Mouse (Mus musculus) MEL (cell line): ENCODE data around the gene Specc1l. TPM values are rescaled to one million over a fixed set of nuclear protein-coding genes. Genes with fewer than 3 reads are reported as not detected.

Experiments
- DNase-seq: peaks from one replicate; pipeline ENCODE4 v3.0.0; 2011; ENCODE audit warnings: low read depth, low spot score
- H3K27ac ChIP-seq: 2 replicates; pipeline ENCODE4 v1.5.1; 2012; ENCODE audit warnings: low read depth, mild to moderate bottlenecking, control low read depth, low read length, moderate library complexity; ENCODE audit not compliant: control insufficient read depth
- H3K27me3 ChIP-seq, 2 experiments: fragments of 150-350 bp in 1 of 2; sonication (generic) in 1 of 2; 2 replicates each; pipeline ENCODE4 v1.6.1; 2012; ENCODE audit warnings: low read length in 2 of 2, mild to moderate bottlenecking in 2 of 2, improper control_type of control experiment in 1 of 2, moderate library complexity in 1 of 2; ENCODE audit not compliant: insufficient read depth in 2 of 2, control insufficient read depth in 1 of 2
- H3K36me3 ChIP-seq, 2 experiments: 2 replicates each; pipeline ENCODE4 v1.6.1; 2012 to 2014; ENCODE audit warnings: low read length in 2 of 2, improper control_type of control experiment in 1 of 2, inconsistent platforms in 1 of 2, mild to moderate bottlenecking in 1 of 2; ENCODE audit not compliant: insufficient read depth in 2 of 2, control insufficient read depth in 1 of 2
- H3K4me1 ChIP-seq, 2 experiments: fragments of 150-350 bp in 1 of 2; sonication (generic) in 1 of 2; 2 replicates each; pipeline ENCODE4 v1.6.1; 2012; ENCODE audit warnings: low read length in 2 of 2, improper control_type of control experiment in 1 of 2, mild to moderate bottlenecking in 1 of 2; ENCODE audit not compliant: insufficient read depth in 2 of 2, control insufficient read depth in 1 of 2
- H3K4me3 ChIP-seq, 2 experiments: fragments of 150-350 bp in 1 of 2; sonication (generic) in 1 of 2; 2 replicates each; pipeline ENCODE4 v1.5.1; 2012; ENCODE audit warnings: low read depth in 2 of 2, low read length in 2 of 2, mild to moderate bottlenecking in 2 of 2, moderate library complexity in 2 of 2, control low read depth in 1 of 2, improper control_type of control experiment in 1 of 2; ENCODE audit not compliant: control insufficient read depth in 1 of 2, insufficient read depth in 1 of 2
- H3K79me2 ChIP-seq: 2 replicates; pipeline ENCODE4 v1.6.1; 2012; ENCODE audit warnings: mild to moderate bottlenecking, low read length, moderate library complexity; ENCODE audit not compliant: control insufficient read depth, poor library complexity, insufficient read depth
- H3K9ac ChIP-seq: 2 replicates; pipeline ENCODE4 v1.6.1; 2012; ENCODE audit warnings: low read depth, mild to moderate bottlenecking, control low read depth, low read length, moderate library complexity; ENCODE audit not compliant: control insufficient read depth, poor library complexity, severe bottlenecking
- H3K9me3 ChIP-seq: fragments of 150-350 bp; sonication (generic); replicated peaks from 2 replicates; pipeline ENCODE4 v1.6.1; 2012; ENCODE audit warnings: mild to moderate bottlenecking, low read length, improper control_type of control experiment, moderate library complexity; ENCODE audit not compliant: insufficient read depth
- BHLHE40 ChIP-seq: IDR thresholded peaks from 2 replicates; pipeline ENCODE4 v1.6.1; 2012; ENCODE audit warnings: low read depth, mild to moderate bottlenecking, inconsistent platforms, low read length, improper control_type of control experiment, borderline replicate concordance
- CHD2 ChIP-seq: IDR thresholded peaks from 2 replicates; pipeline ENCODE4 v1.6.1; 2011; ENCODE audit warnings: low read length, improper control_type of control experiment
- E2F4 ChIP-seq: IDR thresholded peaks from 2 replicates; pipeline ENCODE4 v1.6.1; 2011; ENCODE audit warnings: low read depth, low read length, improper control_type of control experiment, borderline replicate concordance
- ELF1 ChIP-seq: IDR thresholded peaks from 2 replicates; pipeline ENCODE4 v1.6.1; 2014; ENCODE audit warnings: low read depth, mild to moderate bottlenecking, inconsistent platforms, low read length, improper control_type of control experiment, moderate library complexity
- ETS1 ChIP-seq: IDR thresholded peaks from 2 replicates; pipeline ENCODE4 v1.6.1; 2012; ENCODE audit warnings: low read depth, mild to moderate bottlenecking, inconsistent platforms, low read length, improper control_type of control experiment, moderate library complexity
- GATA1 ChIP-seq: IDR thresholded peaks from 2 replicates; pipeline ENCODE4 v1.6.1; 2011; ENCODE audit warnings: low read depth, low read length, improper control_type of control experiment
- HCFC1 ChIP-seq: IDR thresholded peaks from 2 replicates; pipeline ENCODE4 v1.6.1; 2012; ENCODE audit warnings: low read depth, mild to moderate bottlenecking, inconsistent platforms, low read length, improper control_type of control experiment, moderate library complexity
- KAT2A ChIP-seq: conservative IDR thresholded peaks from 2 replicates; pipeline ENCODE4 v1.6.1; 2012; ENCODE audit warnings: low read depth, low read length, improper control_type of control experiment, inconsistent platforms
- MXI1 ChIP-seq: IDR thresholded peaks from 2 replicates; pipeline ENCODE4 v1.6.1; 2011; ENCODE audit warnings: mild to moderate bottlenecking, low read depth, low read length, improper control_type of control experiment
- MYB ChIP-seq: IDR thresholded peaks from 2 replicates; pipeline ENCODE4 v1.6.1; 2011; ENCODE audit warnings: mild to moderate bottlenecking, low read depth, low read length, improper control_type of control experiment
- MYC ChIP-seq: IDR thresholded peaks from 2 replicates; pipeline ENCODE4 v1.6.1; 2011; ENCODE audit warnings: low read depth, mild to moderate bottlenecking, low read length, improper control_type of control experiment, moderate library complexity
- NRF1 ChIP-seq: IDR thresholded peaks from 2 replicates; pipeline ENCODE4 v1.6.1; 2014; ENCODE audit warnings: low read depth, mild to moderate bottlenecking, inconsistent platforms, low read length, improper control_type of control experiment, moderate library complexity; ENCODE audit not compliant: poor library complexity, insufficient read depth, severe bottlenecking
- POLR2A ChIP-seq, 2 experiments: IDR thresholded peaks; 2 replicates each; pipeline ENCODE4 v1.6.1; 2011 to 2012; ENCODE audit warnings: low read length in 2 of 2, mild to moderate bottlenecking in 2 of 2, control low read depth in 1 of 2, improper control_type of control experiment in 1 of 2, low read depth in 1 of 2, moderate library complexity in 1 of 2; ENCODE audit not compliant: control insufficient read depth in 1 of 2, insufficient read depth in 1 of 2, poor library complexity in 1 of 2
- POLR2AphosphoS5 ChIP-seq: IDR thresholded peaks from 2 replicates; pipeline ENCODE4 v1.6.1; 2012; ENCODE audit warnings: low read depth, borderline replicate concordance, mild to moderate bottlenecking, inconsistent platforms, low read length, moderate library complexity, mixed read lengths
- RAD21 ChIP-seq: IDR thresholded peaks from 2 replicates; pipeline ENCODE4 v1.6.1; 2011; ENCODE audit warnings: mild to moderate bottlenecking, low read depth, low read length, improper control_type of control experiment
- SMC3 ChIP-seq: IDR thresholded peaks from 2 replicates; pipeline ENCODE4 v1.6.1; 2011; ENCODE audit warnings: low read depth, low read length, improper control_type of control experiment
- TAL1 ChIP-seq: IDR thresholded peaks from 2 replicates; pipeline ENCODE4 v1.6.1; 2012; ENCODE audit warnings: mild to moderate bottlenecking, inconsistent platforms, low read length, moderate library complexity, mixed read lengths
- TBP ChIP-seq: IDR thresholded peaks from 2 replicates; pipeline ENCODE4 v1.8.0; 2011; ENCODE audit warnings: low read depth, low read length, improper control_type of control experiment
- UBTF ChIP-seq: IDR thresholded peaks from 2 replicates; pipeline ENCODE4 v1.6.1; 2012; ENCODE audit warnings: low read depth, mild to moderate bottlenecking, inconsistent platforms, low read length, improper control_type of control experiment, moderate library complexity, borderline replicate concordance; ENCODE audit not compliant: insufficient read depth
- USF1 ChIP-seq: IDR thresholded peaks from 2 replicates; pipeline ENCODE4 v1.6.1; 2014; ENCODE audit warnings: low read depth, mild to moderate bottlenecking, inconsistent platforms, low read length, improper control_type of control experiment, moderate library complexity
- ZC3H11A ChIP-seq: IDR thresholded peaks from 2 replicates; pipeline ENCODE4 v1.6.1; 2012; ENCODE audit warnings: low read depth, mild to moderate bottlenecking, inconsistent platforms, low read length, improper control_type of control experiment
- ZMIZ1 ChIP-seq: IDR thresholded peaks from 2 replicates; pipeline ENCODE4 v1.6.1; 2012; ENCODE audit warnings: low read depth, mild to moderate bottlenecking, inconsistent platforms, low read length, improper control_type of control experiment, moderate library complexity
- polyA plus RNA-seq, 2 experiments: library from polyadenylated mRNA; stranded (reverse) in 1 of 2; unstranded in 1 of 2; fragments of >175 nt in 1 of 2; fragments of >200 nt in 1 of 2; gene quantifications; 2 replicates each; pipeline versions ENCODE4 v1.2.1 to v1.2.4; 2012; ENCODE audit warnings: low replicate concordance in 2 of 2, low read depth in 1 of 2; ENCODE audit not compliant: insufficient read length in 2 of 2, insufficient read depth in 1 of 2, missing spikeins in 1 of 2
- total RNA-seq: library from RNA; depleted of rRNA; stranded (reverse); fragments of 300-350 nt; gene quantifications from 2 replicates; pipeline ENCODE4 v1.2.3, GENCODE M21; 2012

Gene Specc1l
- total and polyA plus RNA-seq, 3 experiments: 12.3 to 30.6 (median 15.1) TPM

DNA sequence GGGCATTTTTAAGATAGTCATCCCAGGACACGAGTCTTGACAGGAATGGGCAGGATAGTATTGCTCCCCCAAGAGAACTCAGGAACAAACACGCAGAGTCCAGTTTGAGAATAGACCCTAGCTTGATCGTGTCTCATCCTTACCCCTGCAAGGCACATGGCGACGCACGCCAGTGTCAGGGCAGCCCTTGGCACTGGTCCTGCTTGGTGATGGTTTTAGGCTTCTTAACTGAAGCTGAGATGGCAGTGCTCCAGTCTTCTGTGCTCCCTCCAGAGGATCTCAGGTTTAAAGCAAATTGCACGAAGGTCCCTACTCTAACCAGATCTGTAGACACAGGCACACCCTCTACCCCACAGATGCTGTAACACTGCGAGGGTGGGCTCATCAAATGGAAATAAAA is 103.9 kb downstream of the Specc1l start:
- H3K36me3 ChIP-seq: no peaks in the 10 kb centered on the region
- no peak overlapping the region for H3K4me3 ChIP-seq
- H3K9ac ChIP-seq: no peak overlapping the region
- no peak overlapping the region for H3K27ac ChIP-seq
- H3K27me3 ChIP-seq: no peaks in the 10 kb centered on the region
- H3K79me2 ChIP-seq: no peaks in the 10 kb centered on the region
- no peaks in the 10 kb centered on the region for H3K9me3 ChIP-seq
- TF ChIP-seq MXI1 (no peak), ELF1 (no peak), GATA1 (no peak), UBTF (no peak), BHLHE40 (no peak), NRF1 (no peak), KAT2A (no peak), MYB (no peak), POLR2AphosphoS5 (no peak), E2F4 (no peak), HCFC1 (no peak), SMC3 (no peak), ETS1 (no peak), MYC (no peak), POLR2A (IDR thresholded peaks at IDR 0.05; ENCODE audit: control insufficient read depth in 1 of 2, insufficient read depth in 1 of 2, low read depth in 1 of 2, low read length in 2 of 2, poor library complexity in 1 of 2) (no peak), TAL1 (no peak), USF1 (no peak), TBP (no peak), RAD21 (no peak), CHD2 (no peak)
- H3K4me1 ChIP-seq: no peaks in the 10 kb centered on the region
- DNase-seq: no peak

DNA sequence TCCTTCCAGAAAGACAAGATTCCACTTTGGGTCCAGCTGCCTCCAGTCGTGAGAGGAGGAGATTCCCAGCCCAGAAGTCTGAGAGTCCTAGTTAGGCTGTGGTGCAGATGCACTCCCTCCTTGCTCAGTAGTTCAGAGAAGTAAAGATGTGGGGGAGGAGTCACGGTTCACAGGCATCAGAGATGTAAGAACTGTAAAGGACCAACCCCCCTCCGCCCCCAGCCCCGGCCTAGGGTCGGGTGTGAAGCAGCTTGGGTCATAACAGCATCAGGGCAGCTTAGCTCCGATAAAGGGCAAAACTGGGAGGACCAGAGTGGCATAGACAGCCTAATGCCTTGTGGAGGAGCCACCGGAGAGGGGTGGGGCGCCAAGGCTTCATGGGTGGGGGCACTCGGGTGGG is 104.6 kb downstream of the Specc1l start:
- Histone ChIP-seq H3K9ac (no peak overlapping the region), H3K79me2 (no peaks in the 10 kb centered on the region), H3K27ac (no peak overlapping the region), H3K4me3 (no peak overlapping the region), H3K27me3 (no peaks in the 10 kb centered on the region), H3K4me1 (no peaks in the 10 kb centered on the region), H3K9me3 (no peaks in the 10 kb centered on the region), H3K36me3 (no peaks in the 10 kb centered on the region)
- no peak for DNase-seq
- TF ChIP-seq ZMIZ1 (no peak), ZC3H11A (no peak)
